Mouse (Mus musculus) G1E (cell line): ENCODE data around the gene Lrrc10.

ENCODE experiments used
- CTCF ChIP-seq: IDR thresholded peaks from 2 replicates; pipeline ENCODE4 v1.5.1; 2012; ENCODE audit warnings: low read depth, low read length, inconsistent platforms, mixed read lengths
- GATA1 ChIP-seq: IDR thresholded peaks from 2 replicates; pipeline ENCODE4 v1.6.1; 2012; ENCODE audit warnings: borderline replicate concordance, low read length, inconsistent platforms, mixed read lengths
- GATA2 ChIP-seq: IDR thresholded peaks from 2 replicates; pipeline ENCODE4 v1.6.1; 2012; ENCODE audit warnings: low read depth, low read length, inconsistent platforms, borderline replicate concordance
- POLR2AphosphoS5 ChIP-seq: IDR thresholded peaks from 2 replicates; pipeline ENCODE4 v1.6.1; 2012; ENCODE audit warnings: low read depth, low read length, inconsistent platforms; ENCODE audit not compliant: insufficient replicate concordance
- TAL1 ChIP-seq: conservative IDR thresholded peaks from 2 replicates; pipeline ENCODE4 v1.6.1; 2012; ENCODE audit warnings: low read depth, low read length, inconsistent platforms, mixed read lengths

DNA sequence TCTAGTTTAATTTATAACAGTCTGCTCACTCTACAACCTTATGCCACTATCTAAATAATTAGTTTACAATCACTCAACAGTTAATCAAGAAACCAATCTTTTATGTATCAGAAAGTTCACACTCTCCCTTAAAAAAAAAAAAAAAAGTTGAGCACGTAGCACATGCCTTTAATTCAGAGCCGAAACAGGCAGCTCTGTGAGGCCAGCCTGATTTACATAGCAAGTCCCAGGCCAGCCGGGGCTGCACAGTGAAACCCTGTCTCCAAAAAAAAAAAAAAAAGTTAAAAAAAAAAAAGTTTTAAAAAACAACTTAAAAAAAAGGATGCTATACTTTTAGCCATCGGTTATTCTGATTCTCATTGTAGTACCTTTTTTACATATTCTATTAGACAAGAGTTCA lies 36.2 kb downstream of the Lrrc10 start:
- TF ChIP-seq TAL1: no peak
- TF ChIP-seq CTCF: no peak
- no peak for TF ChIP-seq GATA1
- TF ChIP-seq POLR2AphosphoS5: no peak
- TF ChIP-seq GATA2: no peak
